Mouse (Mus musculus) urinary bladder, postnatal 25 days (tissue): ENCODE data around the gene Grid2.

Experiments
- DNase-seq: peaks from one replicate; pipeline ENCODE4 v3.0.0; 2022; ENCODE audit warnings: low spot score

The Grid2 gene

DNA sequence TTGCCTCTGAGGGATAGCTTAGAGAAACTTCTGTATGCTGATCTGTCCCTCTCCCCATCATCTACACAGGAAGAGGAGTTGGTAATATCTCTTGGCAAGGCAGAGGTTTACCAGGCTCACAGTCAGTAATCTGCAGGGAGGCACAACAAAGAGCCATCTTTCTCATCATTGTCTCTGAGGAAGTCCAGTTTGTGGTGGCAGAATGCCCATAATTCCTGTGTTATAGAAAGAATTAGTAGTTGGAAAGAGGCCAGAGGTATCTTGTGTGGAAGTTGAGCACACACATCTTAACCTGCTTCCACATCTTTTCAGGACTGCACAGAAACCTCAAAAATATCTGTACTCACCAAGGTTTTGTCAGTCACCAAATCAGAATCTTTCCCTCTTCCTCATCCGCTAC lies 1071.3 kb downstream of the Grid2 start:
- DNase-seq: no peak

DNA sequence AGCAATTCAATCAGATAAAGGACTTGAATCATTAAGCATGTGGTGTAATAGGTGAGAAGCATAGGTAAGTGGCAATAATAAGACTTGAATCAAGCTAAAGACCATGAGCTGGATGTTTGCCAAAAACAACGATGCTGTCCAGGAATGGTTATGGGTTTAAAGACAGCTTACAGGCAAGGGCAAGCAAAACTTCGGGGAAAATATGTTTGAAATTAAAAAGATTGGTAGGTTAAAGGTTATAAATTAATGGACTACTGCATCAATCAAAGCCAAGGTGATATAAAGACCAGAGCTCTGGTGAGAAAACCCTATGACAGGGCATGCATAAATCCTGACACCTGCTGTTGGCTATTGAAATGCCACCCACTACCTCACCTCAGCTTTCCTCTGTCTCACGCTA lies 1072.2 kb downstream of the Grid2 start:
- no peak for DNase-seq

- no peak for DNase-seq
Observed at GRCm38 (mm10) chr6:64398413-64399098, 1142.9 kb downstream of the Grid2 start.

GRCm38 (mm10) chr6:64427658-64428057 lies 1172.0 kb downstream of the Grid2 start:
- no peak for DNase-seq

- DNase-seq: no peak
Observed at GRCm38 (mm10) chr6:64428898-64429297, 1173.2 kb downstream of the Grid2 start.

DNA sequence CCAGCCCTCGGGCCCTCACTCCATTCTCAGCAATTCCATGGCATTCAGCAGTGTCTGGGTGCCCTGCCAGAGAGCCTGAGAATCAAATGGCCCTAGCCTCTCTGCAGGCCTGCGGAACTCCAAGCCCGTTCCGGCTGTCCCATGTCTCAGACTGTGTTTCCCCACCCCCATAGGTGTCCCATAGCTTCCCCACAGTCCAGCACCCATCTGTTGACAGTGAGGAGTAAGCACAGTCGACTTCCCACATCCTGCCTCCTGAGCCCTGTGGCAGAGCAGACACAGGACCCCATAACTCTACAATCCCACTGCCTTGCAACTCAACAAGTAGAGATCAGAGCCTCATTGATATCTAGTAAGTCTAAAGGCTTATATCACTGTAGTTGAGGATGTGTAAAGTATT lies 1192.5 kb downstream of the Grid2 start:
- no peak for DNase-seq

GRCm38 (mm10) chr6:64448864-64449355 lies 1193.2 kb downstream of the Grid2 start:
- no peak for DNase-seq

GRCm38 (mm10) chr6:64450770-64451169 lies 1195.1 kb downstream of the Grid2 start:
- DNase-seq: no peak

DNA sequence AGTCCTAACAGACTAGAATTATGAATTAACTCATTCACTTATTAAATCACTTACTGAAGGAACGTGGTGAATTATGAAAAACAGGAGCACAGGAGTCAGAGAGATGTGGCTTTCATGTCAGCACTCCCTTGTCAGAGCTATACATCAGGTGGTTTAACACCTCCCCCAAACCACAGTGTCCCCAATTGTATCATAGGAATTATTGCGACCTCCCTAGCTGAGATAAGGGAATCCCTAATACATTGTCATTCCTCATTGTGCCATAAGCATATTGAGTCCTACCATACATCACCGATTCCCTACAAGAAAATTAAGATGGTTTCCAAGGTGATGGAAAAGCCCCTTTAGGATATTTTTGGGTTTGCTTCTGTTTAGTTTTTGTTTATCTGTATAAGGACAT lies 1224.2 kb downstream of the Grid2 start:
- DNase-seq: no peak

DNA sequence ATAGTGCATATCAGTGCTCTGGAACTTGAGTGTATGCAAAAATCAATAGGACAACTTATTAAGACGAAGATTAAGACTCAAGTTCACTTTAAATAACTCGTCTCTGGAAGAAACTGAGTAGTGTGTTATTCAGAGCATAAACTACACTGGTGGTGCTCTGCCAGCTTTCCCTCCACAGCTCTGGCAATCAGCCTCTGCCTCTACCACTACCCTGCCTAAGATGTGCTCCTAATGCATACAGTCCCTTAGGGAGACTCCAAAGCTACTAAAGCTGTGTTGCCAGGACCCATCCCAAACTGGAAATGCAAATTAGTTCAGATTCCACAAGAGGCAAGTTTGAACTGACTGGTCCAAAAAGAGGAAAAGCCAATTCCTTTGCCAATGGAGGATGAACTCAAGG lies 1224.9 kb downstream of the Grid2 start:
- DNase-seq: no peak

DNA sequence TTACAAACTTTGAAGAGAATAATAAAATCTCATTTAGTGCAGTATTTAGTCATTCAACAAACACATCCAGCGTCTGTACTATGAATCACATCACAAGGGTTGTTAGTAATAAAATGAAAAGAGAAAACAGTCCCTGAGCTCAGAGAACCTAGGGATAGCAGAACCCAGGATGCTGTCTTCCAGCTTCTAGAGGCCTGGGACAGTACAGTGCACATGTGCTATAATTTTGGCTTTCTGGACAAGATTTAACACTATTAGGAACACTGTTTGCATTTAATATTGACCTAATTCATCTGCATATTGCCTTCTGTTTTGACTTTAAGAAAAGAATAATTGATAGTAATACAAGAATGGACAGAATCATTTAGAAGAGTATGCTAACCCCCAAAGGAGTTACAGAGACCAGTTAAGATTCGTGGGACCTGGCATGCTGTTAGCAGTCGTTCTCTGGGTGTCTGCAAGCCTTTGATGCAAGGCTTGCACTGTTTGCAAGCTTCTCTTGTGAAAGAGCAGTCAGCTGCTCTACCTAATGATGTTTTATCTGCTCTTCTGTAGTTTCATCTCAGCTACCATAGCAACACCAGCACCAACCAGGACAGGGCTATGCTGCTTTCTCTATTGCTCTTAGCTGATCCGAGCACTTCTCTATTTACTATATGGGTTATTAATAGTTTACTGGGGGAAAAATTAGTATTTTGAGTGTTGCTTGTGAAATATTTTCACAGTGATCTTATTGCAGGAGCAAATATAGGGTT lies 1234.8 kb downstream of the Grid2 start:
- no peak for DNase-seq

- DNase-seq: no peak
Observed at GRCm38 (mm10) chr6:64504394-64504793, 1248.7 kb downstream of the Grid2 start.

DNA sequence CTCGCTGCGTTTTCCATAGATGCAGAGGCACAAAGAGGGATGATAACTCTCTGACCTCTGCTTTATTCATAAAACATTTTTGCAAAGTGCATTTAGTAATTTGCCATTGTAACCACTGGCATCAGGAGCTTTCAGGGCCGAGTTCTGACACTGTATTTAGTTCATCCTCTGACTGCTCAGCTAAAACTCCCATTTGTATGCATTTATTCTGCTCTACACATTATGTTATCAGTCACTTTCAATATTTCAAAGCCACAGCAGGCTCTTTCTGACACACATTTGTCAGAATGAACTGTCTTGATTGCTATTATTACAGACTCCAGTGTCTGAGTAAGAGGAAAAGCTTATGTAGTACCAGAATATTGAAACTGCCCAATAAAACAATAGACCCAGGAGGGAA lies 1286.5 kb downstream of the Grid2 start:
- DNase-seq: no peak

- no peak for DNase-seq
Observed at GRCm38 (mm10) chr6:64553645-64554044, 1298.0 kb downstream of the Grid2 start.

DNA sequence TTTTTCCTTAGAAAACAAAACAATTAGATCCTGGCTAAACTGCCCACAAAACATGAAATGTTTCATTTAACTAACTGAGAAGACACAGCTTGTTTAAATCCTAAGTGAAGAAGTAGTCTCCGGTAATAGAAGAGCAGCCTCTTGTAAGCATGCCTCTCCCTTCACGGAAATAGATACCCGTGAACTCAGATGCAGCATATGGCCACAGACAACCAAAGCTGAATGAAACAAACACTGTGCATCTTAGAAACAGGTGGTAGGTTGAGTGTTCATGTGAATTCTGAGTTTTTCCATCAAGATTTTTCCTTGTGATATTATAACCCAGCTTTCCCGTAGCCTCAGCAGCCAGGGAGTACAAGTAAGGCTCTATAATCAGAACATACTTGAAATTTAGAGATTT lies 1299.5 kb downstream of the Grid2 start:
- DNase-seq: no peak

- DNase-seq: no peak
Observed at GRCm38 (mm10) chr6:64568599-64568998, 1312.9 kb downstream of the Grid2 start.

- DNase-seq: no peak
Observed at GRCm38 (mm10) chr6:64581338-64581737, 1325.7 kb downstream of the Grid2 start.

DNA sequence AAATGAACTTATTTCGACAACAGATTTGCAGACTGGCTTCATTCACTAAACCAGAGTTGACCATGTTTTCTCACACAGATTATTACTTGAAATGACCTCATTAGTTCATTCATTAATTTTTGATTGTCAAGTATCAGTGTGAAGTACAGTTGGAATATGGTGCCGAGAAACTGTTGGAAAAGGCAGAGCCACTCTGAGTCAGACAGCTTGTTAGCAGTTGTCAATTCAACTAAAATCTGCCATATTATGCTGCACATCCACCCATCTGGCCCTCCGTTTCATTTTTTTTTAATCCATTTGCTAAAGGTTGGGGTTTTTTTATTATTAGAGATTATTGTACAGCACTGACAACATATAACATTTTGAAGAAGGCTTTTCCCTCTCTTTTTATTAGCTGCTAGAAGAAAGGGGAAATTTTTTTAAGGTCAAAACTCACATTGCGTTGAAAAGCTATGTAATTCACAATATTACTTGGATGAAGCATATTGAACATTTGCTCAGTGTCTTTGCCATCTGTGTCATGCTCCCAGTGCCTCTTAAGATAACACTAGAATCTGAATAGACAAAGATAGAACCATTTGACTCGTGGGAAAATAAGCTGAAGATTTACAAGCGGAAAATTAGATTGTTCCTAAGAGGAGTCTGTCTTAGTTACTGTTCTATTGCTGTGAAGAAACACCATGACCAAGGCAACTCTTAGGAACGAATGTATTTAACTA lies 1333.0 kb downstream of the Grid2 start:
- DNase-seq: no peak

DNA sequence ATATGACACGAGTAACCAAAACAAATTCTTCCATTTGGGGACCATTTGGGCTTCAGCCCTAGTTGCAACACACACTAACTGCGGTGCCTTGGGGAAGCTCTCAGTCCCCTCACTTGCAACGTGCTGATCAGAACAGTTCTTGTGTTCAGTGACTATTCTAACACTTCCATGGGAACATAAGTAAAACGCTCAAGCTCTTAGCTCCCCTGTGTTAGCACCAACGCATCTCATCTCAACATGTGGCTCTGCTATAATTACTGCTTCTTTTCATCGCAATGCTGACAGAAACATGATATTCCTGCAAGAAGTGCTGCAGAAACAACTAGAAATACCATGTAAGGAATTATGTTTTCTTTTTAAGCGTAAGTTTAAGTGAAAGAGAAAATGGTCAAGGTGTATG lies 1340.6 kb downstream of the Grid2 start:
- DNase-seq: no peak

DNA sequence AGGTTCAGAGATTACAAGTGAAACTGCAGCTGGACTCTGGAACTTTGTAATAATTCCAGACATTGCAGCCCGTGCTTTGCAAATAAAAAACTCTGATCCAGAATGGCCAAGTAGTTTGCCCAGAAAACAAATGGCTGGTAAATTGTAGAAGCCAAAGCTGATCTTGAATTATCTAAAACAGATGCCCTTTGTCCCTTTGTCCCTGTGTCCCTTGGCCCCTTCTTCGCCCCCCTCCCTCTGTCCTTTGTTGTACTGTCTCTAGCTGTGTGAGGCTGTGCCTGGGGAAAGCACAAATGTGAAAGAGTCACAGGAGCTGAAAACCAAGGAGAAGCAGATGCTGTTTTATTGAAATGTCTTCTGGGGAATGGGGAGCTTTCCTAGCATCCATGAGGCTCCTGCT lies 1341.2 kb downstream of the Grid2 start:
- DNase-seq: no peak

DNA sequence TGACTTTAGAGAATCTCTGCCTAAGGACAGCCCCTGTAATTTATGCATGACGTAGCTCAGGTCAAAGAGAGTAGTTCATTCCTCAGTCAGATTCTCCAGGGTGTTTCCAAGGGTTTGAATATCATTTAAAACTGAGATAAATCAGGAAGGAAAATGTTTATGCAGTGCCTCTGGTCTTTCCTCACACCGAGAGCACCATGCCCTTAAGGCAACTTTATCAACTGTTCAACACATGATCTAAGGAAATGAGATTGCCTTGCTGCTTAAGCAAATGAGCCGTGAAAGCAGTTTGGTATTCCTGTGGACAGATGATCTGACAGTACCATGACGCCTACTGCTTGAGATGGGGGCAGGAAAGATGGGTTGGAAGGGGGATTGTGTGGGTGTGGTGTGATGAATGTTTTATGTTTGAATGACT lies 1342.5 kb downstream of the Grid2 start:
- no peak for DNase-seq

DNA sequence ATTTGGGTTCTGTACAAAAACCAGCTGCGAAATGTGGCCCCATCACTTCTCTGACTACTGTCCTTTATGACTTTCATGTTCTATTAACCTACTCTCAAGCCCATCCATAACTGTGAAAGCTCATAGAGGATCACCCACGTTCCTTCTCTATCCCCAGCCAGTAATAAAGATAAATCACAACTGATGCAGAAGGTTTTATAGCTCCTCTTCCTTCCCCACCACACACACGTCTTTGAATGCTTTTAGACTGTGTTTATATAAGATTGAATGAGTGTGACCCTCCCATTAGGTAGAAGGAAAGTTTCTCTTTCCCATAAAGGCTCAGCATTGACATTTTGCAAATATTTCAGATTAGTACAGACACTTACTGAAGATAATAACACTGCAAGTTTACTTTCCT lies 1350.1 kb downstream of the Grid2 start:
- DNase-seq: no peak

- no peak for DNase-seq
Observed at GRCm38 (mm10) chr6:64607041-64607440, 1351.4 kb downstream of the Grid2 start.
